Comparison of ENCODE assay signal across 8 mouse cellular contexts in the genomic region with DNA sequence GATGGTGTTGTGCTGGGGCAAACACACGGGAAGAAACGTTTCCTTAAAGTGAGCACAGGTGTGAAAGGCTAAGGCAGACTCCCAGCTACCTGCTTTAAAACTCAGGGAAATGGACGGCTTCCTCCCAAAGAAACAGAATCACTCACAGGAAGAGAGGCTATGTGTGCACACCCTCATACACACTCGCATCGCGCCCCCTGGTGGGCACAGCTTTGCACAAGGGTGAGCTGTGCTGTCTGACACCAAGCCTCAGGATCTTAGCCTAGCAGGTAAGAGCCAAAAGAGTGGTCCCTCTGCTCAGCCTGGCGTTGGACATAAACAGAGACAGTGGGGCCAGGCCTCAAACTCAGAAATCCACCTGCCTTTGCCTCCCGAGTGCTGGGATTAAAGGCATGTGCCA. TPM values are rescaled to one million over a fixed set of nuclear protein-coding genes. Genes with fewer than 3 reads are reported as not detected.
DNase-seq lines count a peak whose midpoint lies in the region; ATAC-seq and TF ChIP-seq lines count a peak whose summit lies in the region.

No protein-coding gene starts in this region.

- H3K4me2 ChIP-seq in embryonic facial prominence, embryonic 14.5 days (ENCODE audit: low read depth, low read length): no peak overlapping the region
- no peak overlapping the region for H3K4me2 ChIP-seq in kidney, postnatal 0 days (ENCODE audit: low read length)
- no peak overlapping the region for H3K4me2 ChIP-seq in liver, embryonic 12.5 days
- H3K4me2 ChIP-seq in stomach, embryonic 16.5 days (ENCODE audit: low read depth, low read length): no peak overlapping the region

- H3K27me3 ChIP-seq in embryonic facial prominence, embryonic 14.5 days (replicated peaks; ENCODE audit: control insufficient read depth, insufficient read depth, low read length): peaks cover 6% of the 10 kb centered on the region
- peaks cover 33% of the 10 kb centered on the region for H3K27me3 ChIP-seq in heart, embryonic 10.5 days (ENCODE audit: insufficient read depth, poor library complexity, severe bottlenecking)
- H3K27me3 ChIP-seq in kidney, postnatal 0 days (ENCODE audit: insufficient read depth, low read length): no peaks in the 10 kb centered on the region
- H3K27me3 ChIP-seq in liver, embryonic 12.5 days (replicated peaks): peaks cover 27% of the 10 kb centered on the region
- H3K27me3 ChIP-seq in stomach, embryonic 16.5 days (ENCODE audit: control insufficient read depth, insufficient read depth, low read length): no peaks in the 10 kb centered on the region

- H3K9me3 ChIP-seq in embryonic facial prominence, embryonic 14.5 days (ENCODE audit: control insufficient read depth, low read length): no peaks in the 10 kb centered on the region
- no peaks in the 10 kb centered on the region for H3K9me3 ChIP-seq in heart, embryonic 10.5 days
- H3K9me3 ChIP-seq in kidney, postnatal 0 days (replicated peaks; ENCODE audit: low read length): no peaks in the 10 kb centered on the region
- no peaks in the 10 kb centered on the region for H3K9me3 ChIP-seq in liver, embryonic 12.5 days (replicated peaks)
- H3K9me3 ChIP-seq in stomach, embryonic 16.5 days (replicated peaks; ENCODE audit: control insufficient read depth, low read length): no peaks in the 10 kb centered on the region

- H3K4me3 ChIP-seq in embryonic facial prominence, embryonic 14.5 days (ENCODE audit: low read depth, low read length): no peak overlapping the region
- H3K4me3 ChIP-seq in heart, embryonic 10.5 days: no peak overlapping the region
- H3K4me3 ChIP-seq in kidney, postnatal 0 days (replicated peaks; ENCODE audit: low read depth, low read length): no peak overlapping the region
- H3K4me3 ChIP-seq in liver, embryonic 12.5 days: no peak overlapping the region
- no peak overlapping the region for H3K4me3 ChIP-seq in stomach, embryonic 16.5 days (replicated peaks; ENCODE audit: low read length)

- peak; percentile 70 for ATAC-seq in embryonic facial prominence, embryonic 14.5 days (ENCODE audit: low read depth)
- ATAC-seq in kidney, postnatal 0 days (replicated peaks; ENCODE audit: low FRiP score, low read depth): peak; percentile 63; the same call in 1 of the 2 replicates
- ATAC-seq in liver, embryonic 12.5 days: peak; percentile 62; the same call in 1 of the 2 replicates
- ATAC-seq in stomach, embryonic 16.5 days (ENCODE audit: insufficient read depth, low FRiP score): peak; percentile 78; the same call in 1 of the 2 replicates

- DNase-seq in A20 (ENCODE audit: low read depth, low spot score): peak; percentile 88
- peak; percentile 95 for DNase-seq in adrenal gland, postnatal 25 days
- peak; percentile 93 for DNase-seq in embryonic facial prominence, embryonic 14.5 days (ENCODE audit: low spot score)
- peak; percentile 94 for DNase-seq in heart, embryonic 10.5 days (ENCODE audit: low spot score)
- DNase-seq in kidney, postnatal 0 days (ENCODE audit: low spot score): peak; percentile 93
- DNase-seq in neural tube, embryonic 10.5 days (ENCODE audit: extremely low spot score, low spot score): peak; percentile 91

- no peak overlapping the region for H3K27ac ChIP-seq in embryonic facial prominence, embryonic 14.5 days (replicated peaks; ENCODE audit: low read depth, low read length)
- no peak overlapping the region for H3K27ac ChIP-seq in heart, embryonic 10.5 days
- no peak overlapping the region for H3K27ac ChIP-seq in kidney, postnatal 0 days
- H3K27ac ChIP-seq in liver, embryonic 12.5 days: no peak overlapping the region
- no peak overlapping the region for H3K27ac ChIP-seq in stomach, embryonic 16.5 days (ENCODE audit: low read length)

- H3K9ac ChIP-seq in embryonic facial prominence, embryonic 14.5 days (ENCODE audit: low read depth, low read length): no peak overlapping the region
- no peak overlapping the region for H3K9ac ChIP-seq in kidney, postnatal 0 days (ENCODE audit: low read depth, low read length)
- H3K9ac ChIP-seq in liver, embryonic 12.5 days: no peak overlapping the region
- H3K9ac ChIP-seq in stomach, embryonic 16.5 days (ENCODE audit: low read length): no peak overlapping the region

- no peaks in the 10 kb centered on the region for H3K36me3 ChIP-seq in embryonic facial prominence, embryonic 14.5 days (ENCODE audit: control insufficient read depth, insufficient read depth, low read length)
- H3K36me3 ChIP-seq in heart, embryonic 10.5 days: no peaks in the 10 kb centered on the region
- H3K36me3 ChIP-seq in kidney, postnatal 0 days (ENCODE audit: insufficient read depth, low read length): no peaks in the 10 kb centered on the region
- no peaks in the 10 kb centered on the region for H3K36me3 ChIP-seq in liver, embryonic 12.5 days
- H3K36me3 ChIP-seq in stomach, embryonic 16.5 days (ENCODE audit: control insufficient read depth, insufficient read depth, low read length): no peaks in the 10 kb centered on the region

- 2% methylated on average over 8 of the region's 8 CpGs for WGBS in embryonic facial prominence, embryonic 14.5 days
- 7% methylated on average over 8 of the region's 8 CpGs for WGBS in heart, embryonic 10.5 days
- WGBS in kidney, postnatal 0 days: 4% methylated on average over 8 of the region's 8 CpGs
- WGBS in liver, embryonic 12.5 days (ENCODE audit: insufficient replicate concordance): 2% methylated on average over 8 of the region's 8 CpGs
- WGBS in stomach, embryonic 16.5 days: 3% methylated on average over 8 of the region's 8 CpGs

- peak; percentile 97 for TF ChIP-seq CTCF in kidney, postnatal 0 days (IDR thresholded peaks at IDR 0.05; ENCODE audit: low read depth)

- H3K4me1 ChIP-seq in embryonic facial prominence, embryonic 14.5 days (ENCODE audit: control insufficient read depth, insufficient read depth, low read length): no peaks in the 10 kb centered on the region
- H3K4me1 ChIP-seq in heart, embryonic 10.5 days: peaks cover 17% of the 10 kb centered on the region
- H3K4me1 ChIP-seq in kidney, postnatal 0 days (replicated peaks; ENCODE audit: insufficient read depth, low read length): no peaks in the 10 kb centered on the region
- no peaks in the 10 kb centered on the region for H3K4me1 ChIP-seq in liver, embryonic 12.5 days
- no peaks in the 10 kb centered on the region for H3K4me1 ChIP-seq in stomach, embryonic 16.5 days (ENCODE audit: control insufficient read depth, insufficient read depth, low read length)

RNA-seq across cellular contexts. Expression of a gene that starts 7.2 kb away (rescaled TPM):
- total RNA-seq in adrenal gland, postnatal 25 days (2021): 15.6 and 22.2 TPM in 2 replicates
- 26.8 and 29.7 TPM in 2 replicates for polyA plus RNA-seq in embryonic facial prominence, embryonic 14.5 days (2014; fragmentation: Nextera tagmentation; extraction: Ambion mirVana)
- polyA plus RNA-seq in heart, embryonic 10.5 days (2016; fragmentation: Nextera tagmentation; extraction: Ambion mirVana): 19.1 and 21.6 TPM in 2 replicates
- 14.3 and 14.6 TPM in 2 replicates for polyA plus RNA-seq in kidney, postnatal 0 days (2015; fragmentation: Nextera tagmentation; extraction: Ambion mirVana)
- 5.8 and 5.9 TPM in 2 replicates for polyA plus RNA-seq in liver, embryonic 12.5 days (2016; fragmentation: Nextera tagmentation; extraction: Ambion mirVana)
- 20.8 and 23.2 TPM in 2 replicates for polyA plus RNA-seq in stomach, embryonic 16.5 days (2015; fragmentation: Nextera tagmentation; extraction: Ambion mirVana)

RNA-seq across cellular contexts. Expression of a gene that starts 21.7 kb away (rescaled TPM):
- total RNA-seq in adrenal gland, postnatal 25 days (2021): 14.0 and 15.2 TPM in 2 replicates
- 38.4 and 39.0 TPM in 2 replicates for polyA plus RNA-seq in embryonic facial prominence, embryonic 14.5 days (2014; fragmentation: Nextera tagmentation; extraction: Ambion mirVana)
- polyA plus RNA-seq in heart, embryonic 10.5 days (2016; fragmentation: Nextera tagmentation; extraction: Ambion mirVana): 47.1 and 55.5 TPM in 2 replicates
- 41.1 and 42.2 TPM in 2 replicates for polyA plus RNA-seq in kidney, postnatal 0 days (2015; fragmentation: Nextera tagmentation; extraction: Ambion mirVana)
- 11.9 and 12.4 TPM in 2 replicates for polyA plus RNA-seq in liver, embryonic 12.5 days (2016; fragmentation: Nextera tagmentation; extraction: Ambion mirVana)
- 108 and 139 TPM in 2 replicates for polyA plus RNA-seq in stomach, embryonic 16.5 days (2015; fragmentation: Nextera tagmentation; extraction: Ambion mirVana)
